Mouse (Mus musculus) intestine, embryonic 16.5 days (tissue): ENCODE measurements around the gene Scd3. TPM values are rescaled to one million over a fixed set of nuclear protein-coding genes. Genes with fewer than 3 reads are reported as not detected.

ENCODE experiments used
- ATAC-seq: fragments of 200-750 bp; cut with Nextera tagmentation; 2 replicates; pipeline ENCODE4 v1.8.0; 2017; ENCODE audit warnings: moderate TSS enrichment, moderate library complexity
- H3K27ac ChIP-seq: fragments of 300-500 bp; sonication (generic); 2 replicates; pipeline ENCODE4 v1.5.1; 2014; ENCODE audit warnings: mild to moderate bottlenecking, low read length
- H3K27me3 ChIP-seq: fragments of 300-500 bp; sonication (generic); replicated peaks from 2 replicates; pipeline ENCODE4 v1.6.1; 2014; ENCODE audit warnings: low read length, control low read depth, mixed read lengths; ENCODE audit not compliant: control insufficient read depth, insufficient read depth
- H3K36me3 ChIP-seq: fragments of 300-500 bp; sonication (generic); 2 replicates; pipeline ENCODE4 v1.6.1; 2014; ENCODE audit warnings: low read length, control low read depth; ENCODE audit not compliant: control insufficient read depth, insufficient read depth
- H3K4me1 ChIP-seq: fragments of 300-500 bp; sonication (generic); 2 replicates; pipeline ENCODE4 v1.6.1; 2014; ENCODE audit warnings: low read length, control low read depth, mixed read lengths; ENCODE audit not compliant: control insufficient read depth, insufficient read depth
- H3K4me2 ChIP-seq: fragments of 300-500 bp; sonication (generic); 2 replicates; pipeline ENCODE4 v1.6.1; 2014; ENCODE audit warnings: low read depth, low read length, control low read depth
- H3K4me3 ChIP-seq: fragments of 300-500 bp; sonication (generic); 2 replicates; pipeline ENCODE4 v1.5.1; 2014; ENCODE audit warnings: mild to moderate bottlenecking, low read length
- H3K9ac ChIP-seq: fragments of 300-500 bp; sonication (generic); 2 replicates; pipeline ENCODE4 v1.6.1; 2014; ENCODE audit warnings: low read depth, low read length
- H3K9me3 ChIP-seq: fragments of 300-500 bp; sonication (generic); 2 replicates; pipeline ENCODE4 v1.6.1; 2016; ENCODE audit warnings: low read length, control low read depth; ENCODE audit not compliant: control insufficient read depth
- WGBS: fragments of 180-500 bp; shearing (Covaris S2); extraction: QIAGEN DNeasy Blood & Tissue Kit; methylation state at CpG from one replicate; pipeline ENCODE4 v1.1.7; 2014; 5-methylcytosine and 5-hydroxymethylcytosine counted together
- polyA plus RNA-seq: library from polyadenylated mRNA; unstranded; fragments of >200 nt; fragmentation: Nextera tagmentation; extraction: Ambion mirVana; gene quantifications from 2 replicates; pipeline ENCODE4 v1.2.1, GENCODE M21; 2015

The Scd3 gene
- polyA plus RNA-seq, 1 experiment from 2014 or later, result 0.12 TPM

- Histone ChIP-seq H3K4me3 (no peak within 1 kb of the TSS), H3K4me1 (no peaks in the 10 kb centered on the region), H3K9me3 (no peaks in the 10 kb centered on the region), H3K9ac (no peak within 1 kb of the TSS), H3K27me3 (no peaks in the 10 kb centered on the region), H3K4me2 (no peak within 1 kb of the TSS), H3K27ac (no peak within 1 kb of the TSS), H3K36me3 (no peaks in the 10 kb centered on the region)
- 51% methylated on average over 3 of the region's 3 CpGs for WGBS
- no peak for ATAC-seq
Observed at GRCm38 (mm10) chr19:44192342-44192741, 10.7 kb upstream of the Scd3 start, which contains the start of gene Pkd2l1. Gene Pkd2l1, minus strand, starts transcription at chr19:44192442.

GRCm38 (mm10) chr19:44193906-44194305 lies 9.2 kb upstream of the Scd3 start:
- H3K4me2 ChIP-seq, result no peak overlapping the region
- no peaks in the 10 kb centered on the region for H3K4me1 ChIP-seq
- ATAC-seq, result no peak
- WGBS, result 73% methylated on average over 7 of the region's 7 CpGs
- H3K36me3 ChIP-seq, result no peaks in the 10 kb centered on the region
- no peaks in the 10 kb centered on the region for H3K27me3 ChIP-seq
- no peaks in the 10 kb centered on the region for H3K9me3 ChIP-seq
- H3K9ac ChIP-seq, result no peak overlapping the region
- no peak overlapping the region for H3K27ac ChIP-seq
- no peak overlapping the region for H3K4me3 ChIP-seq

GRCm38 (mm10) chr19:44195138-44195537 lies 7.9 kb upstream of the Scd3 start:
- Histone ChIP-seq H3K9ac (no peak overlapping the region), H3K36me3 (no peaks in the 10 kb centered on the region), H3K4me1 (no peaks in the 10 kb centered on the region), H3K4me2 (no peak overlapping the region), H3K27ac (no peak overlapping the region), H3K27me3 (no peaks in the 10 kb centered on the region), H3K4me3 (no peak overlapping the region), H3K9me3 (no peaks in the 10 kb centered on the region)
- WGBS, result 20% methylated on average over 7 of the region's 7 CpGs
- no peak for ATAC-seq

GRCm38 (mm10) chr19:44197053-44197852 lies 5.8 kb upstream of the Scd3 start:
- H3K36me3 ChIP-seq, result no peaks in the 10 kb centered on the region
- no peak for ATAC-seq
- H3K4me3 ChIP-seq, result no peak overlapping the region
- 84% methylated on average over 10 of the region's 10 CpGs for WGBS
- no peaks in the 10 kb centered on the region for H3K27me3 ChIP-seq
- H3K9me3 ChIP-seq, result no peaks in the 10 kb centered on the region
- H3K9ac ChIP-seq, result no peak overlapping the region
- H3K27ac ChIP-seq, result no peak overlapping the region
- no peaks in the 10 kb centered on the region for H3K4me1 ChIP-seq
- H3K4me2 ChIP-seq, result no peak overlapping the region

DNA sequence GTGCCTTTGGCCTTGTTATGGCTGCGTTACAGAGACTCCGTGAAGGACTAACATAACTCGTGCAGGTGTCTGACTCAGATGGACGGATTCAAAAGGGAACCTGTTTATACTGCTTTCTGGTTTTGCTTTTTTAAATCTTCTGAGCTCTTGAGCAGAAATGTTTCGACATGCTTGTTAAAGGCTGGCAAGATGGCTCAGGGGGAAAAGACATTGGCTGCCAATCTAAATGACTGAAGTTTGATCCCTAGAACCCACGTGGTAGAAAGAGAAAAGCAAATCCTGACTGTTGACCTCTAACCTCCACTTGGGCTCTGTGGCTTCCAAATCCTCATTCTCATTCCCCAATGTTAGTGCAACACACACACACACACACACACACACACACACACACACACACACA lies 4.6 kb upstream of the Scd3 start:
- no peak overlapping the region for H3K9ac ChIP-seq
- 89% methylated on average over 6 of the region's 6 CpGs for WGBS
- H3K36me3 ChIP-seq, result no peaks in the 10 kb centered on the region
- no peak overlapping the region for H3K4me2 ChIP-seq
- no peaks in the 10 kb centered on the region for H3K27me3 ChIP-seq
- no peak overlapping the region for H3K27ac ChIP-seq
- no peaks in the 10 kb centered on the region for H3K4me1 ChIP-seq
- H3K4me3 ChIP-seq, result no peak overlapping the region
- ATAC-seq, result no peak
- no peaks in the 10 kb centered on the region for H3K9me3 ChIP-seq

DNA sequence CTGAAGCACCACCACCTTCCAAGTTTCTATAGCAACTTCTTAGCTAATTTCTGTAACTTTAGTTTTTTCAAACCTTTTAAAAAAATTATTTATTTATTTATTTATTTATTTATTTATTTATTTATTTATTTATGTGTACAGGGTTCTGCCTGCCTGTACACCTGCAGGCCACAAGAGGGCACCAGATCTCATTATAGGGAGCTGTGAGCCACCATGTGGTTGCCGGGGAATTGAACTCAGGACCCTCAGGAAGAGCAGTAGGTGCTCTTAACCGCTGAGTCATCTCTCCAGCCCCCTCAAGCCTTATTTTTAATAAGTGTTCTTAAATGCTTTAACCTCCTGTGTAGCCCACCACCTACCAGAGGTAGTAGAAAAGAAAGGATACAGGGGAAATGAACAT lies 4.1 kb upstream of the Scd3 start:
- no peaks in the 10 kb centered on the region for H3K4me1 ChIP-seq
- ATAC-seq, result no peak
- H3K4me3 ChIP-seq, result no peak overlapping the region
- H3K4me2 ChIP-seq, result no peak overlapping the region
- no peaks in the 10 kb centered on the region for H3K9me3 ChIP-seq
- no peak overlapping the region for H3K9ac ChIP-seq
- no peak overlapping the region for H3K27ac ChIP-seq
- no peaks in the 10 kb centered on the region for H3K36me3 ChIP-seq
- WGBS, result 74% methylated on average over 2 of the region's 2 CpGs
- no peaks in the 10 kb centered on the region for H3K27me3 ChIP-seq

DNA sequence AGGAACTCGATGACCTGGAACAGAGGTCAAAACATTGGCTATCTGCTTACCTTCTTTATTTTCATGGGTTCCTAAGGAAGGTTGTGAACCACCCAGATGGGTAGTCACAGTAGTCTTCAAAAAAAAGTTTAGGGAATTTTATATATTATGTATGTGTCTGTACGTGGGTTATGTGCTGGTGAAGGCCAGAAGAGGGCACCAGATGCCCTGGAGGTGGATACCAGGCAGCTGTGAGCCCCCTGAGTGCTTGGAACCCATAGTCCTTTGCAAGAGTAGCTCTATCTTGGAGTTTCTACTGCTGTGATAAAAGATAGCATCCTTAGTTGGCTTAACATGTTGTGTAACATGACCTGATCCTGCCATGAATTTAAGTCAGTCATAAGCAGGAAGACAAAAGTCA lies 4.0 kb downstream of the Scd3 start:
- H3K4me3 ChIP-seq, result no peak overlapping the region
- no peak for ATAC-seq
- no peaks in the 10 kb centered on the region for H3K36me3 ChIP-seq
- H3K9ac ChIP-seq, result no peak overlapping the region
- no peaks in the 10 kb centered on the region for H3K4me1 ChIP-seq
- no peak overlapping the region for H3K4me2 ChIP-seq
- no peaks in the 10 kb centered on the region for H3K9me3 ChIP-seq
- WGBS, result 69% methylated on average over 2 of the region's 2 CpGs
- H3K27me3 ChIP-seq, result no peaks in the 10 kb centered on the region
- H3K27ac ChIP-seq, result no peak overlapping the region

- H3K9me3 ChIP-seq, result no peaks in the 10 kb centered on the region
- no peak overlapping the region for H3K4me2 ChIP-seq
- H3K4me1 ChIP-seq, result no peaks in the 10 kb centered on the region
- 72% methylated on average over 12 of the region's 12 CpGs for WGBS
- H3K27me3 ChIP-seq, result no peaks in the 10 kb centered on the region
- H3K27ac ChIP-seq, result no peak overlapping the region
- no peaks in the 10 kb centered on the region for H3K36me3 ChIP-seq
- H3K9ac ChIP-seq, result no peak overlapping the region
- no peak for ATAC-seq
- H3K4me3 ChIP-seq, result no peak overlapping the region
Observed at GRCm38 (mm10) chr19:44215255-44215654, 12.2 kb downstream of the Scd3 start.

- ATAC-seq, result no peak
Observed at GRCm38 (mm10) chr19:44217958-44218525, 15.0 kb downstream of the Scd3 start.

More at GRCm38 (mm10) chr19:44217958-44218525, 15.0 kb downstream of the Scd3 start:
- H3K27ac ChIP-seq, result no peak overlapping the region
- no peaks in the 10 kb centered on the region for H3K36me3 ChIP-seq
- H3K9ac ChIP-seq, result no peak overlapping the region
- H3K4me2 ChIP-seq, result no peak overlapping the region
- H3K4me3 ChIP-seq, result no peak overlapping the region
- no peaks in the 10 kb centered on the region for H3K27me3 ChIP-seq
- H3K4me1 ChIP-seq, result no peaks in the 10 kb centered on the region
- H3K9me3 ChIP-seq, result no peaks in the 10 kb centered on the region
- WGBS, result 61% methylated on average over 3 of the region's 3 CpGs
